Mouse (Mus musculus) bone marrow, adult 2 months (tissue): ENCODE data around the gene Rrh.

Source experiments
- CTCF ChIP-seq: fragments of 200-500 bp; IDR thresholded peaks from 2 replicates; pipeline ENCODE4 v1.5.1; 2011; ENCODE audit warnings: low read length, control low read depth; ENCODE audit not compliant: control insufficient read depth, insufficient read depth
- POLR2A ChIP-seq: fragments of 200-500 bp; IDR thresholded peaks from 2 replicates; pipeline ENCODE4 v1.6.1; 2011; ENCODE audit warnings: low read depth, mild to moderate bottlenecking, control low read depth, low read length, borderline replicate concordance; ENCODE audit not compliant: control insufficient read depth

DNA sequence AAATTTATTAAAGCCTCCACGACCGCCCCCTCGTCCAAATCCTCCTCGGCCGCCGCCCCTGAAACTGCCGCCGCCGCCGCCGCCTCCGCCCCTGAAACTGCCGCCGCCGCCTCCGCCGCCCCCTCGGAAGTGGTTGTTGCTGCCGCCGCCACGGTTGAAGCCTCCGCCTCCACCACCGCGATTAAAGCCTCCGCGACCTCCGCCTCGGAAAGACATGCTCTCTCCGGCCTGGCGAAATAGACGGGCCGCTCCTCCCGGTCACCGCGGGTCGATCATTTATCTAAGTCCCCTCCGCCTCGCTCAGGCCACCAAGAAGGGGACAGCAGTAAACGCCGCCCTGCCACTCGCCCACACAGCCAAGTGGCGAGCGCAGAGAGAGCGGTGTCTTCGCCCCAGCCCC is 8.2 kb upstream of the Rrh start:
- TF ChIP-seq POLR2A (no peak), CTCF (no peak)
